Mouse (Mus musculus): Measurements from ENCODE around the gene Olfr902. TPM values are rescaled to one million over a fixed set of nuclear protein-coding genes. Genes with fewer than 3 reads are reported as not detected.
"Not testable (repeated sequence)": the region's sequence is repeated elsewhere in the genome, so short reads cannot be mapped to it uniquely, and the experiment has no call there.

The Olfr902 gene
- not detected for total RNA-seq (2021)
- long read RNA-seq, experiment 1: 0 reads
- long read RNA-seq, experiment 2: 0 reads

DNA sequence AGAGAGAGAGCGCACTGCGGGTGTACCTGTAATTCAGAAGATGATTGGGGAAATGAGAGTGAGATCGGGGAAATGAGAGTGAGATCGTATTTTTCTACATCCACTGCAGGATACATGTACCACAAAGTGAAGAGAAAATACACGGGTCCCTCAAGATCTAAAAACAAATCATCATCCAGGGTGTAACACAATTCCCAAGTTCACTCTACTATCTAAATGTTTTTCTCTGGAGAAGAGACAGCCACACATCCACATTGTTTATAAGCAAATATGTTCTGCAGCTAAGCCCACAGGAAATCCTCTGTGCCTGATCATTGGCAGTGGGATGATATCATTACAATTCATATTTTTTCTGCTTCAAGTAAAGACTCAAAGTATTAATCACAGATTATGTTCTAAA lies at the start of gene Olfr902:
Gene Olfr902, plus strand, starts transcription at position 301 of the 400 bp plus-strand sequence.
- DNase-seq: no peak
- intact Hi-C loops (cut with DNase I): no loop called here

DNA sequence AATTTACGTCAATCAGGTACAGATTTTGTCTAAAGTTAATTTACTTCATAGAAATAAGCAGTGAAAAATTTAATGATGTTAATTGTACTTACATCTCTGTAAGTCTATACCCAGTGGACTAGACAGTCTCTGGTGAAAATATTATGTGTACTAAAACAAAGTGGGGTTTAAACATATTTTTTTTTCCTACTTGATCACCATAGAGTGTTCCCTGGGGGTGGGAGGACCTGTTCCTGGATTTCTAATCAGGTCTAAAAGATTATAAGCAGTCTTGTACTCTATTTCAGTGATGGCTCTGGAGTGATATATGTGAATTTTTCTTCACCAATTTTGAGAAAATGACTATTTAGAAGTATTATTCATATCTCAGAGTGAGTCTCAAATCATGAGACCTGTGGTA lies 46.1 kb upstream of the Olfr902 start, which contains the start of gene Olfr147:
Gene Olfr147, plus strand, starts transcription at position 301 of the 400 bp plus-strand sequence.
- no peak for DNase-seq
- intact Hi-C loops (cut with DNase I): no loop called here

DNA sequence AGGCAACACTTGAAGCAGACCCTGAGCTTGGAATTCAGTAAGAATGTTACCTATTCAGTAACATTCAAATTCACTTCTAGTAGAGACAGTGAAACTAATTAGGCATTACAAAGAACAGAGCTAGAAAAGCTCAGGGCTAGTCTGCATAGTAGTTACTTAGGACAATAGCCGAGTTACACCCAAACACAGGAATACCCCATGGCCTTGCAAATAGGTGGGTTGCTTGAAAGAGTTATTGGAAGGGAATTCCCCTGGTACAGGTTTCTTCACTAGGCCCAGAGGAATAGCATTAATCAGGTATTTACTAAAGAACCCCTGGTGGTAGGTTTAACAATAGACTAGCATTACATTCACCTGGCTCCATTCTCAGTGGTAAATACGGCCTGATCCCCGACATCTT lies 40.0 kb upstream of the Olfr902 start:
- intact Hi-C loops (cut with DNase I); DNase-seq: not testable (repeated sequence)

DNA sequence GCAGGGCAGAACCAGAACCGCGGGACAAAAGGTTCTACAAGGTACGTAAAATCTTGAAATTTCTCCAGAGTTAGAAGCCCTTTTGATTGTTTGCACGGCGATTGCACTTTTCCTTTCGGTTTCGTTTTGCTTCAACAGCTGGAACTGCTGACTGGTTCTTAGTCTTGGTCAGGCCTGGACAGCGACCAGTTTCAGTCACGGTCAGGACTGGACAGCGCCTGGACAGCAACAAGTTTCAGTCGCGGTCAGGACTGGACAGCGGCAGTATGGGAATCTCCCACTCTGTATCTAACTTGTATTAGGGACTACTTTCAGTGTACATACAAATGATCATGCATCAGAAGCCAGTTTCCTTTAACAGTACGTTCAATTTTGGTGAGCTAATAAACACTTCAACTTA lies 34.0 kb upstream of the Olfr902 start:
- intact Hi-C loops (cut with DNase I); DNase-seq: not testable (repeated sequence)

DNA sequence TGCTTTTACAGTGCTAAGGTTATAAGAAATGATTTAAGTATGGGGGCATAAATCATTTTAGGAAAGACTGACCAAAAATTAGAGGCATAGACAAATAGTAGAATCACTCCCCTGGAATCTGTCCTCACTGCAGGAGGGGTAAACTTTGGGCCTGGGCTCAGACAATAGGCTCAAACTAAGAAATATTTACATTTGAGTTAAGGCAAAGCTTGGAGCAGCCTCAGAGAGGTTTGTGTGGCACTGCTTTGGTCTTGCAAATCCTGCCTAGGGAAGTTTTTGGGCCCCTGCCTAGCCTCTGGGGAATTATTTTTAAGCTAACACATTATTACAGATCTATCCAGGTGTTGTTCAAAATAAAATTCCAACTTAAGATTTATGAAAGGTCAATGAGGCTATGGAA lies 23.7 kb upstream of the Olfr902 start:
- intact Hi-C loops (cut with DNase I): no loop called here

DNA sequence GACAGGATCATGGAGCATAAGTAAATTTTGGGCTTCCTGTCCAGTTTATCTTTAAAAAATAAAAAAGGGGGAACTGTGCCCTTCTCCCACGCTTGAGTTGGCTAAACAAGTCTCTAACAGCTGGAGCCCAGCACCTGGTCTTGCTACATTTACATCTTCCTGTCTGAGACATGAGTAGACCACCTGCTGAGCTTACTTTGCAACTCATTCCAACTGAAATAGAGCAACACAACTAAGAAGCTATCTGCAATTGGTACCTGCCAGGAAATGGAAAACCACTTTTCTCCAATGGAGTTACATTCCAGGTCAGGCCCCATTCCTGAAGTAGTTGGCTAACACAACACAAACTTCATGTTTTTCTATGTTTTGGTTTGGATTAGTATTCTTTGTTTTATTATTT lies 20.4 kb upstream of the Olfr902 start:
- intact Hi-C loops (cut with DNase I): no loop called here
- no peak for DNase-seq

More for the DNA sequence above, 23.7 kb upstream of the Olfr902 start:
- DNase-seq: no peak

DNA sequence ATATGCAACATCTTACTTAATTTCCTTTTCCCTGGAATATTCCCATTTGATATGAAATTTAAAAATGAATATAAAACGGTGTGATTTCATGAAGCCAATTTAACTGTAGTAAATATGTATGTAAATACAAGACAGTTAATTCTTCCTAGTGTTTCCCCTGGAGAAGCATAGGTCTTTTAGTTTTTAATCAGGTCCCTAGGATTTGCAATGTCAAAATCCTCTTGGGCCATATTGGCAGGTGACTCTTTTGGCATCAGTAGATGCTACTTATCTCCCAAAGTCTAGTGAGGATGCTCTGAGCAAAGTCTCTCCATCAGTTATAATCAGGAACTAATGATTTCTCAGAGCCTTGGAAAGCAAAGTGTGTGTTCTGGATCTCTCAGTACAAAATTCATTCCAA lies 18.3 kb upstream of the Olfr902 start, which contains the start of gene Olfr901:
Gene Olfr901, plus strand, starts transcription at position 301 of the 400 bp plus-strand sequence.
- DNase-seq: no peak
- intact Hi-C loops (cut with DNase I): no loop called here

DNA sequence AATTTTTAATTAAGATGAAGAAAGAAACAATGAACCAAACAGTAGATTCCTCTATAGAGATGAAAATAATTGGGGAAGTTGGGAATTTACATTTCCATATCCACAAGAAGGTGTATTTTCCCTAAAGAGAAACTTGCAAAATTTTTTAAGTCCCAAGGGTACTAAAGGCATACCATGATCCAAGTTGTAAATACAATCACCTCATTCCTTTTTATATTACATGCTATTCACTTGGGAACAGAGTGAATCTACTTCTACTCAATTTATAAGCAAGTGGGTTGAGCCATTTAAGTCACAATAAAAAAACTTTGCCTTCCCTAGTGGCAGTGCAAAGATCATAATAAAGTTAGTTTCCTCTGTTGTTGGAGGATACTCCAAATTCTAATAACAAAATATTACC lies 15.4 kb downstream of the Olfr902 start, which contains the start of gene Olfr904:
Gene Olfr904, plus strand, starts transcription at position 301 of the 400 bp plus-strand sequence.
- intact Hi-C loops (cut with DNase I): no loop called here
- DNase-seq: no peak

DNA sequence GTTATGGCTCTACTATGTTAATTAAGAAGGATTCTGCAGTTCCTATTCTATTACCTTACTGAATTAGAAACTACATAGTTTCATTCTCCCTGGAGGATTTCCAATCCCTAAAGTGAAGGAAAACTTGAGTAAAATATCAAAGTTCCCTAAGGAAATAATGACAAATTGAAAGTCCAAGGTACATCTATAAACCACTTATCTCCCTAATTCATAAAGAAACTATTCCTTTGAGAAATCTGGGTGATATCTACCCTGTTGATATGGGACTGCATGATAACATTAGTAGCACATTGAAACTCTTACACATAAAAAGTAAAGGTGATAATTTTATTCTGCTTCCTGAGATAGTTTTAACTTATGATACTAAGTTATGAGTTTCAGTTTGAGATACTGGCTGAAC lies 23.4 kb downstream of the Olfr902 start, which contains the start of gene Olfr905:
Gene Olfr905, plus strand, starts transcription at position 301 of the 400 bp plus-strand sequence.
- intact Hi-C loops (cut with DNase I): no loop called here
- no peak for DNase-seq

DNA sequence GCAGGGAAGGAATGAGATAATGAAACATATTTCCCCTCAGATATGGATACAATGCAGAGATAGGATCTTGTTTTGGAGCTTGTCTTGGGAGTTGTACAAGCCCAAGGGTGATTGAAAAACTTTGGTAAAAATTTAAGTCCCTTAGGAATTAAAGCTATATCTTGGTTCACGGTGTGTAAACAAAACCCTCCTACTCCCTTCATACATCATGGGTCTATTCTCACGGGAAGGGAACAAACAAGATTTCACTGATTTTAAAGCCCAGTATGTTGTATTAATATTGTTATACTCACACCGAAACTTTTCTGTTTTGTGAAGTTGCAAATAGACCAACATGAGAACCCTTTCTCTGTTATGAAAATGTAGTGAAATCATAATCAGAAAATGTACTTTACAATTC lies 39.3 kb downstream of the Olfr902 start, which contains the start of gene Olfr906:
Gene Olfr906, plus strand, starts transcription at position 301 of the 400 bp plus-strand sequence.
- DNase-seq: no peak
- intact Hi-C loops (cut with DNase I): no loop called here

DNA sequence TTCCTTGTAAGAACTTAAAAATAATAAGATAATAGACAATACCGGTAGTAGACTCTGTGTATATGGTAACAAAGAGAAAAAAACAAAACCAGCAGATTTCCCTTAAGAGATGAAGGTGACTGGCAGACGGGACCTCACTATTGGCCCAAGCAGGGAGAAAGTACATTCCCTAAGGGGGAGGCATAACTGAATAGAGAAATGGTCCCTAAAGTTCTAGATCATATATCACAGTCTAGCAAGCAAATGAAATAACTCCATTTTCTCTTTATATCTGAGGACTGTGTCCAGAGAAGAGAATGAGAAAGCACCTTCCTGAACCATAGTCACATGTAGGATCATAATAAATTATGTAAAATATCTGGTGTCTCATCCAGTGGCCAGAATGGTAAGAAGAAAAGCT lies 48.0 kb downstream of the Olfr902 start, which contains the start of gene Olfr907:
Gene Olfr907, plus strand, starts transcription at position 301 of the 400 bp plus-strand sequence.
- intact Hi-C loops (cut with DNase I): no loop called here

More for the DNA sequence above, 48.0 kb downstream of the Olfr902 start, which contains the start of gene Olfr907:
- DNase-seq: no peak

Other genes starting within 250 kb of the Olfr902 start
- not detected for gene Olfr893, start 239.3 kb upstream of the Olfr902 start, total RNA-seq (2021)
- not detected for gene Olfr894, start 229.6 kb upstream of the Olfr902 start, total RNA-seq (2021)
- gene Olfr143, start 194.9 kb upstream of the Olfr902 start, total RNA-seq (2021): not detected
- gene Olfr895, start 179.8 kb upstream of the Olfr902 start, total RNA-seq (2021): not detected
- not detected for gene Olfr896-ps1, start 156.5 kb upstream of the Olfr902 start, total RNA-seq (2021)
- gene Olfr25, start 118.6 kb upstream of the Olfr902 start, total RNA-seq (2021): not detected
- gene Olfr898, start 99.2 kb upstream of the Olfr902 start, total RNA-seq (2021): not detected
- gene Olfr250, start 80.8 kb upstream of the Olfr902 start, total RNA-seq (2021): not detected
- gene Olfr251, start 70.6 kb upstream of the Olfr902 start, total RNA-seq (2021): not detected
- gene Olfr147, start 46.0 kb upstream of the Olfr902 start, total RNA-seq (2021): not detected
- not detected for gene Olfr901, start 18.2 kb upstream of the Olfr902 start, total RNA-seq (2021)
- not detected for gene Olfr904, start 15.5 kb downstream of the Olfr902 start, total RNA-seq (2021)
- gene Olfr905, start 23.5 kb downstream of the Olfr902 start, total RNA-seq (2021): not detected
- not detected for gene Olfr906, start 39.4 kb downstream of the Olfr902 start, total RNA-seq (2021)
- not detected for gene Olfr907, start 48.1 kb downstream of the Olfr902 start, total RNA-seq (2021)
- gene Olfr911-ps1, start 73.9 kb downstream of the Olfr902 start, total RNA-seq (2021): not detected
- gene Olfr910, start 90.2 kb downstream of the Olfr902 start, total RNA-seq (2021): not detected
- gene Olfr912, start 132.5 kb downstream of the Olfr902 start, total RNA-seq (2021): not detected
- gene Olfr913, start 145.1 kb downstream of the Olfr902 start, total RNA-seq (2021): not detected
- not detected for gene Olfr914, start 157.4 kb downstream of the Olfr902 start, total RNA-seq (2021)
- not detected for gene Olfr916, start 212.2 kb downstream of the Olfr902 start, total RNA-seq (2021)
- gene Olfr917, start 218.2 kb downstream of the Olfr902 start, total RNA-seq (2021): not detected
- not detected for gene Olfr918, start 226.9 kb downstream of the Olfr902 start, total RNA-seq (2021)

All from gastrocnemius, postnatal 36 days (tissue).